Mouse (Mus musculus): ENCODE results near the gene Mybph.

- TF ChIP-seq CTCF (IDR thresholded peaks at IDR 0.05; ENCODE audit: borderline replicate concordance, insufficient read depth, low read depth, low read length) = no peak
- TF ChIP-seq POLR2A (IDR thresholded peaks at IDR 0.05; ENCODE audit: borderline replicate concordance, insufficient read depth, low read length) = no peak
Measured at GRCm38 (mm10) chr1:134168567-134168966, 24.7 kb upstream of the Mybph start.
